Mouse (Mus musculus) adrenal gland (tissue): ENCODE results near the gene Uqcr10.
"Not testable (repeated sequence)": the region's sequence is repeated elsewhere in the genome, so short reads cannot be mapped to it uniquely, and the experiment has no call there.

ENCODE experiments used
- intact Hi-C: fragments of 180-260 bp; cut with DNase I; formaldehyde crosslinking; loops from one replicate; pipeline ENCODE4 v1.15.1; 2025

The Uqcr10 gene

DNA sequence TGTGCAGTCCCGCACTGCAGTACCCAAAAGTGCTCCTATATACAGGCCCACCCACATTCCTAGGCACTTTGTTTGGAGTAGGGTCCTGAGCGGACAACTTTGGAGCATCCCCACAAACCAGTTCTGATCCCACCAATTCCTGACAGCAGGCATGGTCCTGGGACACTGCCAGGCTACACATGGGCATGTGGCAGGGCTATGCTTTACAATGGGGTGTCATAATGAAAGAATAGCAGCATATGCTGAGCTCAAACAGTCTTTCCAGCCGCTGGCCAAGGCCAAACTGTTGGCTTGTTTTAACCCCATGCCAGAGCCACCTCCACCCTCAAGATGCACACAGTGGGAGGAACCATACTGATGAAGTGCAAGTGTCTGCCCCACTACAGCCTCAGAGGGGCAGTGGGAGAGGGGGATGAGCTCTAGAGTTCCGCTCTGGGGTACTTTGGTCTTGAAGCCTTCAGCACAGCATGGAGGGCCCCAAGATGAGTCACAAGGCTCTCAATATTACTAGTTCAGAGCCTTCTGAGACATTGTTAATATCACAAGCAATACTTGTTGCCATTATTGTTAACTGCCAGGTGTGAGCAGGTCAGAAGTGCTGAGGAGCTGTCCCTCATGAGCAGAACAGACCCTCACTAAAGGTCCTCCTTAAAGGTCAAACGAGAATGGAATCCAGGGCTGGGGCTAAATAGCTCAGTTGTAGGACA, 12.5 kb upstream of the Uqcr10 start:
- intact Hi-C loops, result loop anchor here (5.0 kb wide), 1 partner anchor 51 kb away; no protein-coding TSS in a partner anchor

GRCm38 (mm10) chr11:4715596-4715995, 11.5 kb upstream of the Uqcr10 start:
- intact Hi-C loops, result loop anchor here (5.0 kb wide), 1 partner anchor 52 kb away; no protein-coding TSS in a partner anchor

DNA sequence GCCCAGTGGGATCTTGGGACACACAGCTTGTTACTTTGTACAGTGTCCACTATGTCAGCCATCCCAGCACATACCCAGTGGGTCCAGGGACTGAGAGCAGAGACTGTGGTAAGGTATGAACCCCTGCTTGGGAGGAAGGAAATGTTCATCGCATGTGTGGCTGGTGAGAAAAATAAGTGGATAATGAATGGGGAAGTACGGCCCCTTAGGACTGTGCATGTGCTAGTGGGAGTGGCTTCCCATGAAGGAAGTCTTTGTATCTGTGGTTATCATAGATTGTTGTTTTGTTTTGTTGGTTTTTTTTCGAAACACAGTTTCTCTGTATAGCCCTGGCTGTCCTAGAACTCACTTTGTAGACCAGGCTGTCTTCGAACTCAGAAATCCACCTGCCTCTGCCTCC, 10.6 kb upstream of the Uqcr10 start:
- intact Hi-C loops, result loop anchor here (5.0 kb wide), 1 partner anchor 53 kb away; no protein-coding TSS in a partner anchor

GRCm38 (mm10) chr11:4712822-4713221, 8.7 kb upstream of the Uqcr10 start:
- intact Hi-C loops, result no loop called here

DNA sequence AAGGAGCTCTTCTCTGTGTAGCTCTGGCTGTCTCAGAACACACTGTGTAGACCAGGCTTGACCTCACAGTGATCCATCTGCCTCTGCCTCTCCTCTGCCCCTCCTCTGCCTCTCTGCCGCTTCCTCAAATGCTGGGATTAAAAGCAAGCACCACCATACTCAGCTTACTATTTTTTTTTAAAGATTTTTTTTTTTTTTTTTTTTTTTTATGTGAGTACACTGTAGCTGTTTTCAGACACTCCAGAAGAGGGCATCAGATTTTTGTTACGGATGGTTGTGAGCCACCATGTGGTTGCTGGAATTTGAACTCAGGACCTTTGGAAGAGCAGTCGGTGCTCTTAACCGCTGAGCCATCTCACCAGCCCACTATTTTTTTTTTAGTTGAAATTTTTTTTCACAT, 6.0 kb upstream of the Uqcr10 start:
- intact Hi-C loops, result not testable (repeated sequence)

DNA sequence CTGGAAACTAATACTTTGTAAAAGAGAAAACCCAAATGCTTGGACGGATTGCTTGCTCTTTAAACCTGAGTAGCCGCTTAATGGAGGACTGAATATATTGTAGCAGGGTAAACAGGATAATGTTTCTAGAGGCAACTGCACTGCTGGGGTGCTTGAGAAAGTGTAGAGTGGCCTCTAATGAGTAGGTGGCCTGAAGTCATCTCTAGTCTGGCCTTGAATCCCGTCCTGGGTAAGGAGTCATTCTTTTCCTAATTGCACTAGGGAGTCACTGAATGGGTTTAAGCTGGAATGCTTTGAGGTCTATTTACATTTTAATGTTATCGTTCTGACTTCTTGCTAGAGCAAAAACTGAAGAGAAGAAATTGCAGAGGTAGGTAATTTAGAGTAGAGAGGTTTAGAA, 1.0 kb upstream of the Uqcr10 start:
- intact Hi-C loops, result no loop called here

DNA sequence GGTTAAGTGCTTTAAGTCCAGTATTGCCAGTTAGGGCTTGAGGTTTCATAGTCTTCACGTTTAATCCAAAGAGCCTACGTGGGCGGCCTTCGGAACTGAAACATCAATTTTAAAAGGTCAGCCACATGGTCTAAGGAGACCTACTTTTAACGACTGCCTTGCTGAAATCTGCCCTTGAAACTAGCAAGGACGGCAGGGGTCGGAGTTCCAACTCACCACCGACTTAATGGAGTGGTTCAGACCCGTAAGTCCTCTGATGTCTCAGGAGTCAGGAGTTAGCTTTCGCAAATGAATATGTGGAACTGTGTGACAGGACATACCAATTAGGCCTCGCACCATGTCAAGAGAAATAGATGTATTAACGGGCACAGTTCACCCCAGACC, 462 bp downstream of the Uqcr10 start:
- intact Hi-C loops, result no loop called here

DNA sequence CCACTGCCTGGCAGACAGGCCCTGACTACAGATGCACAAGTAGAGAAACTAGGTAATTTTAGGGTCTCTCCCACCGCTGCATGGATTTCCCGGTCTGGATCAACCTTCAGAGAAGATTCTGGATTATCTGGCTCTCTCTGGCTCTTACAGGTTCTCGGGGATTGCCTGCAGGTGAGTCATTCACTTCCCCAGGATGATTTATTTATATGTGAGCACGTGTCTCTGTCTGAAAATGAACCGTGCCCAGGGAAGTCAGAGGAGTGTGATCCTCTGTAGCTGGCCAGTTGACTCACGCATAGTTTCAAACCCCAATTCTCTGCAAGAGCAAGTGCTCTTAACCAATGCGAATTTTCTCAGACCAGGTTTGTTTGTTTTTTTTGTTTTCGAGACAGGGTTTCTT, 3.4 kb downstream of the Uqcr10 start:
- intact Hi-C loops, result no loop called here

DNA sequence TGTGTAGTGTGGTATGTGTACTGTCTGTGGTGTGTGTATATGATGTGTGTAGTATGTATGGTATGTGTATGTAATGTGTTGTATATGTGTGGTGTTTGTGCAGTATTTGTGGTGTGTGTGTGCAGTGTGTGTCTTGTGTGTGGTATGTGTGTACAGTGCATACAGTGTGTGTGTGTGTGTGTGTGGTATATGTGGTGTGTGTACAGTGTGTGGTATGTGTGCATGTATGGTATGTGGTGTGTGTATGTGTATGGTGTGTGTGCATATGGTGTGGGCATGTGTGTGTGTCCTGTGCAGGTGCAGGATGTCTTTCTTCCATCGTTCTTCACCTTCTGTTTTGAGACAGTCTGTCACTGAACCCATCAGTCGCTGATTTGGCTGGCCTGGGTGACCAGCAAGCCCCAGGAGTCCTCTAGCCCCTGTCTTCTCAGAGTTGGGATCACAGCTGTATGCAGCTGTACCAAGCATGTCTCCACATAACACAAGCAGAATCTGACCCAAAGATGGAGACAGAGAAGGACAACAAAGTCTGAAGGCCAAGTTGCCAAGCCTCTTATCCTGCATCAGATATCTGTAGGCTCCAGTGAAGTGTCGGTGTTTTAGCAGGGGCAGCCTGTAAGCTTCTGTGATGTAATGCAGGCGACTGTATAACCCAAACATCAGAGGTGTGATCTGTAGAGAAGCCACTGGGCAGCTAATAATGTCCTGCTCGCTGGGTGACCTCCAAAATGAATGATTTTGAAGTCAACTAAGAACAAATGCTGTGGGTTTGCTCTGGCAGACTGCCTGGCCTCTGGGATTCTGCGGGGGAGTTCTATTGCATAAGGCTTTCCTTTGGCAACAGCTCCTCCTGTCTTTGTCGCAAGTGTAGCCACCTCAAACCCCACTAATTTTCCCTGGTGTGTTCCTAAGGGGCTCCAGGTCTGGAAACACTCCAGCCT, 6.8 kb downstream of the Uqcr10 start:
- intact Hi-C loops, result loop anchor here (5.0 kb wide), 2 partner anchors 40 to 55 kb away; no protein-coding TSS in a partner anchor

DNA sequence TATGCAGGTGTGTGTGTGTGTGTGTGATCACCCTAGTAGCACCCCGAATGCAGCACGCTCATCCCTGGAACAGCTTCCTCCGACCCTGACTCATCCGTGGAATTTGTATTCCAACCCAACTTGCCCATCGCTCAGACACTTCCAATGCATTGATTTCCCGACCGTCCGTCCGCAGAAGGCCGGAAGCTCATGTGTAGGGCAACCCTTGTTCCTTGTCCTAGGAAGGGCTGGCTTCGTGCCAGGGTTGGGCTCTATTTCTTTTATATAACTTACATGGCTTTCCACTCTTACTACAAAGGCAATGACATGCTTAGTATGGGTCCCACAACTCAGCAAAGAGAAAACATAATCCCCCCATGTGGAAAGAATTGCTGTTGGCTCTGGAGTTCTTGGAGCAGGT, 12.0 kb downstream of the Uqcr10 start:
- intact Hi-C loops, result no loop called here

DNA sequence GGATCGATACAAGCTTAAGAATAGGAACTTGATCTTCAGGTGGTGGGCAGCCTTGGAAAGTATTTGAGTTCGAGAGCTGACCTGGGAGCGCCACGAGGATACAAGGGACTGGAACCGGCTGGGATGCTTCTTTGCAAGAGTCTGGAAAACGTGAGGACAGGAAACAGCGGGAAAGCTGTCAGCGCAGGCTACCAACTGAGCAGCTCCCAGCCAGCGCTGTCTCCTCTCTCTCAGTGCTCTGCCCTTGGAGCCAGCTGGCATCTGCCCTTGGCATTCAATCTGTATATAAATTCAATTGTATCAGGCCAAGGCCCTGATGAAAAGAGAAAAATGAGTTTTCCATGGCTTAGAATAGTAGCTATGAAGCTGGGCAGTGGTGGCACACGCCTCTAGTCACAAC, 12.9 kb downstream of the Uqcr10 start:
- intact Hi-C loops, result no loop called here

DNA sequence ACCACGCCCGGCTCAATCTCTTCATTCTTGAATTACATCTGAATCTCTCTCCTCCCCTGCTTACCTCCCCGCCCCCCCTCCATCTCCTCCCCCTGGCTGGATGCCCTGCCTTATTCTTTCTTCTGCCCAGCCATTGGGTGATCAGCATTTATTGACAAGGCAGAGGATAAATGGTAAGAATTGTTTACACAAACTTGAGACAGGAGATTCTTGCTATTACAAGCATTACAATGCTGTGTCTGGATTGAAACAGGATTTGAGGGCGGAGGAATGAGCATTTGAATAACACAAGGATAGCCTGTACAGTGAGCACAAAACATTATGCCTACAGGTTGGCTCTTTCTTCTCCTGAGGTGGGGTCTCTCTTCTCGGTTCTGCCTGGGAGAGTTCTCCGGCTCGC, 13.8 kb downstream of the Uqcr10 start:
- intact Hi-C loops, result no loop called here

GRCm38 (mm10) chr11:4688632-4689380, 15.3 kb downstream of the Uqcr10 start:
- intact Hi-C loops, result no loop called here

- intact Hi-C loops, result no loop called here
Measured at GRCm38 (mm10) chr11:4687874-4688273, 16.3 kb downstream of the Uqcr10 start.

DNA sequence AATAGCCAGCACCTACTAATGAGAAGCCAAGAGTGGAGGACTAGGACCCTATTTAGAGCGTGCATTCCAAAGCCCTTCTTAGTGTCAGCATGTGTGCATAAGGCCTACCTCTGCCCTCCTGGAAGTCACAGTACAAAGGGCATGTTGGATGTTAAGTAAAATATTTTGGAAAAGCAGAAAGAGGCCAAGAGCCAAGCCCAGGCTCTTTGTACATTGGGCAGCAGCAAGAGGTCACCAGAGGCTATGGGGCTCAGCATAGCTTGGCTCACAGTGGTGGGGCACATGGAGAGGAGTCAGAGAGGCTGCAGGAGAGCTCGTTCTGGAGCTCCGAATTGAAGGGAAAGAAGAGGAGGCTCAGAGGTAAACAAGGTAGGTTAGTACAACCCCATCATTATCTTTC, 17.1 kb downstream of the Uqcr10 start:
- intact Hi-C loops, result no loop called here

GRCm38 (mm10) chr11:4685510-4685909, 18.6 kb downstream of the Uqcr10 start:
- intact Hi-C loops, result no loop called here

GRCm38 (mm10) chr11:4685071-4685470, 19.1 kb downstream of the Uqcr10 start:
- intact Hi-C loops, result no loop called here

DNA sequence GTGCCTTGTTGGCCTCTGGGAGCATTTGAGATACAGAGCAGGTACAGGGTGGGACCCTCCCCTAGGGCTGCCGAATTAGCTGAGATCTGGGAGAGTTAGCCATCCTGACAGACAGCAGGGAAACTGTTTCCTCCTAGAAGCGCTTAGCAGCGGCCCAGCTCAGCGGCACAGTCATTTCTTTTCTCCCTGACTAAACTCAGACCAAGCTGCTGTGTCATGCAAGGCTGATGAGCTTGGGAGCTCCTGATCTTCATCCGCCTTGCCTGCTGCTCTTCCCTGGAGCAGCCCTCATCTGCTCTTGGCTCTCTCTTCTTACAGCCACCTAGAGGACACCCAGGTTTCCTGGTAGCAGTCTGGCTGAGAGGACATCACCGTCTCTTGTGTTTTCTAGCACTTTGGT, 20.0 kb downstream of the Uqcr10 start:
- intact Hi-C loops, result no loop called here

GRCm38 (mm10) chr11:4683516-4683915, 20.6 kb downstream of the Uqcr10 start:
- intact Hi-C loops, result no loop called here

GRCm38 (mm10) chr11:4680126-4680525, 24.0 kb downstream of the Uqcr10 start:
- intact Hi-C loops, result no loop called here

GRCm38 (mm10) chr11:4679441-4679832, 24.7 kb downstream of the Uqcr10 start:
- intact Hi-C loops, result no loop called here
